Mouse (Mus musculus): ENCODE measurements around the gene Hhatl.

GRCm38 (mm10) chr9:121839622-121839965 lies 47.3 kb upstream of the Hhatl start:
- TF ChIP-seq EP300 (IDR thresholded peaks at IDR 0.05; ENCODE audit: insufficient read depth, low read depth, low read length) (no peak), CTCF (IDR thresholded peaks at IDR 0.05) (no peak), POLR2A (IDR thresholded peaks at IDR 0.05; ENCODE audit: insufficient read depth, low read depth, low read length) (no peak)
